Comparison of ENCODE assay signal across 21 mouse cellular contexts in genomic region chr17:61320865-61321264, GRCm38 (mm10).
DNase-seq lines count a peak whose midpoint lies in the region; ATAC-seq and TF ChIP-seq lines count a peak whose summit lies in the region.
"Had no signal": no experiment of that assay in that cellular context is flagged by ENCODE, and none has a peak within 500 bp of the region (broad histone marks: within the 10 kb centered on the region; RNA-seq: fewer than 3 reads in every experiment).

No protein-coding gene starts in this region.

- no peaks in the 10 kb centered on the region for H3K36me3 ChIP-seq in embryonic facial prominence, embryonic 11.5 days (replicated peaks; ENCODE audit: control insufficient read depth, insufficient read depth, low read depth, low read length)
- no peaks in the 10 kb centered on the region for H3K36me3 ChIP-seq in embryonic facial prominence, embryonic 10.5 days (replicated peaks)
- no peaks in the 10 kb centered on the region for H3K36me3 ChIP-seq in liver, embryonic 14.5 days (replicated peaks; ENCODE audit: control insufficient read depth, insufficient read depth, low read depth)
- H3K36me3 ChIP-seq in ES-E14 (ENCODE audit: control insufficient read depth, insufficient read depth, low read length, poor library complexity, severe bottlenecking), result no peaks in the 10 kb centered on the region
- no peaks in the 10 kb centered on the region for H3K36me3 ChIP-seq in neural tube, embryonic 15.5 days
- H3K36me3 ChIP-seq: embryonic facial prominence, embryonic 15.5 days; hindbrain, embryonic 15.5 days; liver, embryonic 13.5 days; midbrain, embryonic 12.5 days had no signal

- ATAC-seq in embryonic facial prominence, embryonic 11.5 days (replicated peaks; ENCODE audit: insufficient number of reproducible peaks, low FRiP score, low TSS enrichment, low read depth), result no peak
- no peak for ATAC-seq in liver, embryonic 14.5 days (ENCODE audit: insufficient read depth)
- ATAC-seq in neural tube, embryonic 15.5 days (ENCODE audit: low FRiP score), result no peak
- ATAC-seq: lung, postnatal 0 days had no signal

- H3K4me2 ChIP-seq in embryonic facial prominence, embryonic 11.5 days (ENCODE audit: low read depth, low read length), result no peak overlapping the region
- no peak overlapping the region for H3K4me2 ChIP-seq in liver, embryonic 14.5 days (ENCODE audit: low read depth)
- H3K4me2 ChIP-seq in neural tube, embryonic 15.5 days, result no peak overlapping the region
- H3K4me2 ChIP-seq: embryonic facial prominence, embryonic 15.5 days; heart, embryonic 11.5 days; hindbrain, embryonic 15.5 days; liver, embryonic 13.5 days; midbrain, embryonic 12.5 days had no signal

- TF ChIP-seq CTCF in liver, embryonic 14.5 days (IDR thresholded peaks at IDR 0.05; ENCODE audit: low read depth), result peak; percentile 12; the same call in 1 of the 2 replicates

- DNase-seq in embryonic facial prominence, embryonic 11.5 days (ENCODE audit: low spot score), result peak; percentile 7
- DNase-seq in embryonic facial prominence, embryonic 10.5 days (ENCODE audit: low spot score), result no peak
- no peak for DNase-seq in liver, embryonic 14.5 days (ENCODE audit: low read depth in 3 of 3, low spot score in 3 of 3)
- DNase-seq in liver, result no peak
- peak; percentile 20 for DNase-seq in ES-E14 (ENCODE audit: low read depth, low spot score)
- DNase-seq in embryo, embryonic 10.5 days (ENCODE audit: low spot score), result peak; percentile 13
- DNase-seq in urinary bladder, adult 18-20 months (ENCODE audit: low spot score in 2 of 2), result no peak
- DNase-seq: adrenal gland, adult 2 months; cerebellum, adult 8-10 months; gastrocnemius, adult 2 months; heart, postnatal 36 days; kidney, adult 11 months; kidney, postnatal 10 days; liver, embryonic 13.5 days; right cerebral cortex, adult 18-20 months had no signal

- in situ Hi-C loops in ES-E14 (cut with MboI; ENCODE audit: low sequenced_read_pairs in 2 of 2, unreplicated experiment in 2 of 2), result no loop called here

- WGBS in embryonic facial prominence, embryonic 11.5 days, result 64% methylated on average over 4 of the region's 4 CpGs
- WGBS in embryonic facial prominence, embryonic 10.5 days, result 64% methylated on average over 4 of the region's 4 CpGs
- 40% methylated on average over 4 of the region's 4 CpGs for WGBS in liver, embryonic 14.5 days (ENCODE audit: insufficient replicate concordance)
- 68% methylated on average over 4 of the region's 4 CpGs for WGBS in neural tube, embryonic 15.5 days

- no peaks in the 10 kb centered on the region for H3K27me3 ChIP-seq in embryonic facial prominence, embryonic 11.5 days (ENCODE audit: control insufficient read depth, insufficient read depth, low read length)
- no peaks in the 10 kb centered on the region for H3K27me3 ChIP-seq in embryonic facial prominence, embryonic 10.5 days (replicated peaks; ENCODE audit: low read depth, poor library complexity, severe bottlenecking)
- no peaks in the 10 kb centered on the region for H3K27me3 ChIP-seq in liver, embryonic 14.5 days (ENCODE audit: control insufficient read depth, insufficient read depth, low read length)
- no peaks in the 10 kb centered on the region for H3K27me3 ChIP-seq in neural tube, embryonic 15.5 days (replicated peaks)
- H3K27me3 ChIP-seq: embryonic facial prominence, embryonic 15.5 days; hindbrain, embryonic 15.5 days; liver, embryonic 13.5 days; midbrain, embryonic 12.5 days had no signal

- H3K4me3 ChIP-seq in embryonic facial prominence, embryonic 11.5 days (ENCODE audit: low read depth, low read length), result no peak overlapping the region
- H3K4me3 ChIP-seq in embryonic facial prominence, embryonic 10.5 days, result no peak overlapping the region
- H3K4me3 ChIP-seq in liver, embryonic 14.5 days (ENCODE audit: insufficient read depth in 1 of 2, low read depth in 2 of 2, low read length in 2 of 2), result no peak overlapping the region
- no peak overlapping the region for H3K4me3 ChIP-seq in ES-E14 (ENCODE audit: insufficient read depth in 1 of 2, low read depth in 1 of 2, low read length in 2 of 2, poor library complexity in 1 of 2, severe bottlenecking in 1 of 2)
- no peak overlapping the region for H3K4me3 ChIP-seq in neural tube, embryonic 15.5 days (replicated peaks)
- H3K4me3 ChIP-seq: embryonic facial prominence, embryonic 15.5 days; gastrocnemius, adult 2 months; hindbrain, embryonic 15.5 days; liver, embryonic 13.5 days; midbrain, embryonic 12.5 days had no signal

- TF ChIP-seq EP300 in liver, embryonic 14.5 days (IDR thresholded peaks at IDR 0.05; ENCODE audit: low read depth), result no peak

- no peaks in the 10 kb centered on the region for H3K4me1 ChIP-seq in embryonic facial prominence, embryonic 11.5 days (ENCODE audit: control insufficient read depth, insufficient read depth, low read length)
- no peaks in the 10 kb centered on the region for H3K4me1 ChIP-seq in embryonic facial prominence, embryonic 10.5 days
- H3K4me1 ChIP-seq in liver, embryonic 14.5 days (replicated peaks; ENCODE audit: control insufficient read depth in 2 of 2, insufficient read depth in 2 of 2, low read length in 1 of 2), result no peaks in the 10 kb centered on the region
- H3K4me1 ChIP-seq in ES-E14 (ENCODE audit: control insufficient read depth in 2 of 2, insufficient read depth in 2 of 2, low read length in 2 of 2, poor library complexity in 1 of 2), result no peaks in the 10 kb centered on the region
- no peaks in the 10 kb centered on the region for H3K4me1 ChIP-seq in neural tube, embryonic 15.5 days
- H3K4me1 ChIP-seq: embryonic facial prominence, embryonic 15.5 days; hindbrain, embryonic 15.5 days; liver, embryonic 13.5 days; midbrain, embryonic 12.5 days had no signal

- no peaks in the 10 kb centered on the region for H3K9me3 ChIP-seq in embryonic facial prominence, embryonic 11.5 days (replicated peaks; ENCODE audit: control insufficient read depth, low read length)
- no peaks in the 10 kb centered on the region for H3K9me3 ChIP-seq in embryonic facial prominence, embryonic 10.5 days
- no peaks in the 10 kb centered on the region for H3K9me3 ChIP-seq in liver, embryonic 14.5 days (ENCODE audit: control insufficient read depth, low read length)
- H3K9me3 ChIP-seq in ES-E14 (ENCODE audit: control insufficient read depth, insufficient read depth, low read depth, low read length), result no peaks in the 10 kb centered on the region
- no peaks in the 10 kb centered on the region for H3K9me3 ChIP-seq in neural tube, embryonic 15.5 days (replicated peaks)
- H3K9me3 ChIP-seq: embryonic facial prominence, embryonic 15.5 days; hindbrain, embryonic 15.5 days; liver, embryonic 13.5 days; midbrain, embryonic 12.5 days had no signal

- H3K9ac ChIP-seq in embryonic facial prominence, embryonic 11.5 days (replicated peaks; ENCODE audit: low read length), result no peak overlapping the region
- H3K9ac ChIP-seq in liver, embryonic 14.5 days (replicated peaks), result no peak overlapping the region
- no peak overlapping the region for H3K9ac ChIP-seq in ES-E14 (ENCODE audit: insufficient read depth, low read depth, low read length, poor library complexity, severe bottlenecking)
- H3K9ac ChIP-seq in neural tube, embryonic 15.5 days (replicated peaks), result no peak overlapping the region
- H3K9ac ChIP-seq: embryonic facial prominence, embryonic 15.5 days; hindbrain, embryonic 15.5 days; liver, embryonic 13.5 days; midbrain, embryonic 12.5 days had no signal

- no peak overlapping the region for H3K27ac ChIP-seq in embryonic facial prominence, embryonic 11.5 days (replicated peaks; ENCODE audit: low read depth, low read length)
- no peak overlapping the region for H3K27ac ChIP-seq in embryonic facial prominence, embryonic 10.5 days (replicated peaks)
- no peak overlapping the region for H3K27ac ChIP-seq in liver, embryonic 14.5 days
- H3K27ac ChIP-seq in ES-E14 (ENCODE audit: insufficient read depth, low read depth, low read length, poor library complexity, severe bottlenecking), result no peak overlapping the region
- no peak overlapping the region for H3K27ac ChIP-seq in neural tube, embryonic 15.5 days (replicated peaks)
- H3K27ac ChIP-seq: embryonic facial prominence, embryonic 15.5 days; gastrocnemius, adult 2 months; hindbrain, embryonic 15.5 days; liver, embryonic 13.5 days; midbrain, embryonic 12.5 days had no signal

TF ChIP-seq in ES-E14, 5 proteins besides CTCF, POLR2A, EP300 and RAD21:
- TF ChIP-seq MAFK (IDR thresholded peaks at IDR 0.05; ENCODE audit: insufficient read depth, low read depth, low read length) (no peak), CHD2 (IDR thresholded peaks at IDR 0.05; ENCODE audit: low read depth, low read length) (no peak), ZC3H11A (IDR thresholded peaks at IDR 0.05; ENCODE audit: borderline replicate concordance, low read depth, low read length) (no peak), HCFC1 (IDR thresholded peaks at IDR 0.05; ENCODE audit: borderline replicate concordance, insufficient read depth, low read length) (no peak), ZNF384 (IDR thresholded peaks at IDR 0.05; ENCODE audit: low read depth, low read length) (no peak)

Comparison
In these comparisons a context has a peak if more than half of its experiments do, and no peak if none do; other contexts are left out.
1. DNase-seq: peak in embryonic facial prominence, embryonic 11.5 days (single experiment), ES-E14 (single experiment) and embryo, embryonic 10.5 days (single experiment); none in embryonic facial prominence, embryonic 10.5 days (single experiment), liver, embryonic 14.5 days (0 of 3), liver (single experiment) and urinary bladder, adult 18-20 months (0 of 2).